Mouse (Mus musculus): Measurements from ENCODE around the gene Nedd8. TPM values are rescaled to one million over a fixed set of nuclear protein-coding genes. Genes with fewer than 3 reads are reported as not detected.

The Nedd8 gene
- polyA plus RNA-seq, 1 experiment from 2014 or later, result 322 TPM

Other genes starting within 250 kb of the Nedd8 start
- 76.6 and 77.0 TPM in 2 replicates for gene Dhrs4, start 193.4 kb downstream of the Nedd8 start, polyA plus RNA-seq (2016; fragmentation: Nextera tagmentation; extraction: Ambion mirVana)
- gene Carmil3, start 181.5 kb downstream of the Nedd8 start, polyA plus RNA-seq (2016; fragmentation: Nextera tagmentation; extraction: Ambion mirVana), result 0.91 and 1.8 TPM in 2 replicates
- gene Cpne6, start 161.7 kb downstream of the Nedd8 start, polyA plus RNA-seq (2016; fragmentation: Nextera tagmentation; extraction: Ambion mirVana), result 0.13 TPM in 1 of 2 replicates, not detected in the other
- not detected in 2 replicates for gene Nrl, start 147.1 kb downstream of the Nedd8 start, polyA plus RNA-seq (2016; fragmentation: Nextera tagmentation; extraction: Ambion mirVana)
- gene Pck2, start 131.9 kb downstream of the Nedd8 start, polyA plus RNA-seq (2016; fragmentation: Nextera tagmentation; extraction: Ambion mirVana), result 35.5 and 37.4 TPM in 2 replicates
- 57.1 and 60.3 TPM in 2 replicates for gene Dcaf11, start 112.1 kb downstream of the Nedd8 start, polyA plus RNA-seq (2016; fragmentation: Nextera tagmentation; extraction: Ambion mirVana)
- gene A730061H03Rik, start 111.7 kb downstream of the Nedd8 start, polyA plus RNA-seq (2016; fragmentation: Nextera tagmentation; extraction: Ambion mirVana), result 1.9 and 2.7 TPM in 2 replicates
- 0.63 and 0.75 TPM in 2 replicates for gene Fitm1, start 96.5 kb downstream of the Nedd8 start, polyA plus RNA-seq (2016; fragmentation: Nextera tagmentation; extraction: Ambion mirVana)
- gene Psme1, start 94.0 kb downstream of the Nedd8 start, polyA plus RNA-seq (2016; fragmentation: Nextera tagmentation; extraction: Ambion mirVana), result 108 and 111 TPM in 2 replicates
- 28.7 and 32.9 TPM in 2 replicates for gene Emc9, start 86.8 kb downstream of the Nedd8 start, polyA plus RNA-seq (2016; fragmentation: Nextera tagmentation; extraction: Ambion mirVana)
- 221 and 222 TPM in 2 replicates for gene Psme2, start 81.0 kb downstream of the Nedd8 start, polyA plus RNA-seq (2016; fragmentation: Nextera tagmentation; extraction: Ambion mirVana)
- 14.2 and 15.7 TPM in 2 replicates for gene Rnf31, start 80.4 kb downstream of the Nedd8 start, polyA plus RNA-seq (2016; fragmentation: Nextera tagmentation; extraction: Ambion mirVana)
- 14.4 and 15.3 TPM in 2 replicates for gene Irf9, start 68.6 kb downstream of the Nedd8 start, polyA plus RNA-seq (2016; fragmentation: Nextera tagmentation; extraction: Ambion mirVana)
- gene Rec8, start 54.1 kb downstream of the Nedd8 start, polyA plus RNA-seq (2016; fragmentation: Nextera tagmentation; extraction: Ambion mirVana), result 1.8 and 3.2 TPM in 2 replicates
- gene Ipo4, start 36.2 kb downstream of the Nedd8 start, polyA plus RNA-seq (2016; fragmentation: Nextera tagmentation; extraction: Ambion mirVana), result 46.0 and 48.8 TPM in 2 replicates
- gene Gm49378, start 34.2 kb downstream of the Nedd8 start, polyA plus RNA-seq (2016; fragmentation: Nextera tagmentation; extraction: Ambion mirVana), result 1.8 and 2.8 TPM in 2 replicates
- gene Tm9sf1, start 28.3 kb downstream of the Nedd8 start, polyA plus RNA-seq (2016; fragmentation: Nextera tagmentation; extraction: Ambion mirVana), result 64.9 and 69.7 TPM in 2 replicates
- 0.18 and 0.30 TPM in 2 replicates for gene Tssk4, start 21.9 kb downstream of the Nedd8 start, polyA plus RNA-seq (2016; fragmentation: Nextera tagmentation; extraction: Ambion mirVana)
- 27.5 and 28.1 TPM in 2 replicates for gene Mdp1, start 11.6 kb downstream of the Nedd8 start, polyA plus RNA-seq (2016; fragmentation: Nextera tagmentation; extraction: Ambion mirVana)
- gene Gmpr2, start 183 bp downstream of the Nedd8 start, polyA plus RNA-seq (2016; fragmentation: Nextera tagmentation; extraction: Ambion mirVana), result 36.8 and 39.1 TPM in 2 replicates
- gene Tinf2, start 9.7 kb upstream of the Nedd8 start, polyA plus RNA-seq (2016; fragmentation: Nextera tagmentation; extraction: Ambion mirVana), result 31.9 and 32.2 TPM in 2 replicates
- 1.6 and 2.1 TPM in 2 replicates for gene Tgm1, start 41.8 kb upstream of the Nedd8 start, polyA plus RNA-seq (2016; fragmentation: Nextera tagmentation; extraction: Ambion mirVana)
- 18.3 and 18.9 TPM in 2 replicates for gene Rabggta, start 50.1 kb upstream of the Nedd8 start, polyA plus RNA-seq (2016; fragmentation: Nextera tagmentation; extraction: Ambion mirVana)
- 34.3 and 35.2 TPM in 2 replicates for gene Dhrs1, start 73.6 kb upstream of the Nedd8 start, polyA plus RNA-seq (2016; fragmentation: Nextera tagmentation; extraction: Ambion mirVana)
- 56.0 and 59.4 TPM in 2 replicates for gene Nop9, start 73.6 kb upstream of the Nedd8 start, polyA plus RNA-seq (2016; fragmentation: Nextera tagmentation; extraction: Ambion mirVana)
- gene Cideb, start 86.3 kb upstream of the Nedd8 start, polyA plus RNA-seq (2016; fragmentation: Nextera tagmentation; extraction: Ambion mirVana), result 10.7 and 11.2 TPM in 2 replicates
- 1.3 and 1.8 TPM in 2 replicates for gene Ltb4r2, start 89.3 kb upstream of the Nedd8 start, polyA plus RNA-seq (2016; fragmentation: Nextera tagmentation; extraction: Ambion mirVana)
- gene Ltb4r1, start 93.8 kb upstream of the Nedd8 start, polyA plus RNA-seq (2016; fragmentation: Nextera tagmentation; extraction: Ambion mirVana), result 3.1 and 3.6 TPM in 2 replicates
- gene Adcy4, start 112.0 kb upstream of the Nedd8 start, polyA plus RNA-seq (2016; fragmentation: Nextera tagmentation; extraction: Ambion mirVana), result 2.9 and 3.6 TPM in 2 replicates
- gene Ripk3, start 116.7 kb upstream of the Nedd8 start, polyA plus RNA-seq (2016; fragmentation: Nextera tagmentation; extraction: Ambion mirVana), result 29.1 and 30.0 TPM in 2 replicates
- gene Nfatc4, start 151.0 kb upstream of the Nedd8 start, polyA plus RNA-seq (2016; fragmentation: Nextera tagmentation; extraction: Ambion mirVana), result 3.3 and 5.3 TPM in 2 replicates
- 7.0 and 8.2 TPM in 2 replicates for gene Nynrin, start 181.9 kb upstream of the Nedd8 start, polyA plus RNA-seq (2016; fragmentation: Nextera tagmentation; extraction: Ambion mirVana)
- 0.25 TPM in 2 replicates for gene Cbln3, start 212.3 kb upstream of the Nedd8 start, polyA plus RNA-seq (2016; fragmentation: Nextera tagmentation; extraction: Ambion mirVana)
- 12.8 and 13.0 TPM in 2 replicates for gene Khnyn, start 212.8 kb upstream of the Nedd8 start, polyA plus RNA-seq (2016; fragmentation: Nextera tagmentation; extraction: Ambion mirVana)
- 14.0 and 15.3 TPM in 2 replicates for gene Sdr39u1, start 228.2 kb upstream of the Nedd8 start, polyA plus RNA-seq (2016; fragmentation: Nextera tagmentation; extraction: Ambion mirVana)